Mouse (Mus musculus): Measurements from ENCODE around the gene Cox19. TPM values are rescaled to one million over a fixed set of nuclear protein-coding genes. Genes with fewer than 3 reads are reported as not detected.
A peak's percentile ranks its signal among the peaks of the same experiment; 100 is the strongest.

Cox19 gene
- total RNA-seq, 2 experiments from 2014 or later, result 87.8 to 89.3 TPM

DNA sequence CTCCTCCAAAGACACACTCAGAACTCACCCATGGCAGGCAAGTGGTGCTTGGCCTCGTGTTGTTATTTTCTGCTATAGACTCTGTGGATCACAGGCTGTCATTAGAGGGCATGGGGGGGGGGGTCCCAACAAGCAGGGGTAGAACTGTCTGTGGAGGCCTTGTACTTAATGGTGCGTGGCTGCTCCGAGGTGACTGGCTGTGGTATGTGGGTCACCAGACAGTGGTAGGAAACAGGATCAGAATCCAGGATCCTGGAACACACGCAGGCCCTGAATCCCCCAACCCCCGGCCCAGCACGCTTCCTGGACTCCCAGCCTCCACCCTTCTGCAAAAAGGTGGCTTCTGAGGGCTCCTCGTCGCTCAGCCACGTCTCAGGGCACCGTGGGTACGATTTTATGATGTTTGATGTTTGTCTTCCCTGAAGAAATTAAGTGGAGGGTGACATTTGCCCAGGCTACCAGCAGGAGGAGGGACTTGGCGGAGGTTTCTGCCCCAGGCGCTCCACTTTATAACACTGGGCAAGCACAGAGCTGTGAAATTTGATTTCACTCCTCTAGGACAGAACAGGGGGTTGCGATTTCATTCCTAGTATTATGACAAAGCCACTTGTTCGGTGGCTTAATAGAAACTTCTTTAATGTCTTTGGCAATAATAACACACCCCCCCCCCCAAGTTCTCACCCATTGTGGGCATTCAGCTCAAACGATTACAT lies 17.8 kb downstream of the Cox19 start:
- intact Hi-C loops (cut with DNase I), result no loop called here
- no peak for DNase-seq

DNA sequence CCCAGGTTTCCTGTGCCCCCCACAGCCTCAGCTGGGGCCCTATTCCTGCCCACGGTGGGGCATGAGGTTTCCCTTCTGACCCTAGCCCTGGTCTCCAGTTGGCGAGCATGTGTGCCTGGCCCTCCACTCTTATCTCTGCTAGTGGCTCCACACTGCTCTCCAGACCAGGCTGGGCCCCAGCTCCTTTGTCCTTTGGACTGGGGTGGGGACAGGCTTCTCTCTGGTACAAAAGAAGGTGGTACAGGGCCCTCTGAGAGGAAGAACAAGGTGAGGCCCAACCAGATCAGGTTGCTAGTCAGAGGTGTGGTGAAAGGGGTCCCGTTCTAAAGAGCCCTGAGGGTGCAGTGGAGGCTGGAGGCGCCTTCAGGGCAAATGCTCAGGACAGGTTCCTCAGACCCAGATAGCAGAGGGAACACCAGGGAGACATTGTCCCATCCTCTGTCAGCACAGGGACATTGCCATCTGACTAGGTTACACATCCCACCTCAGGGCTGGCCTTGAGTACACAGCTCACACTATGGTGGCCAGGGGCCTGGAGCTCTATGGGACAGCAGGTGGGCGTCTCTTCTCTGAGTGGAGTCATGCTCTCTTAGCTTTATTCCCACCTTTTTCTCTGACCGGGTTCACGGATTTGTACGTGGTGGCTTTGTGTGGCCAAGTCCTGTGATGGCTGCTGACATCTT lies 18.5 kb downstream of the Cox19 start:
- intact Hi-C loops (cut with DNase I), result no loop called here
- DNase-seq, result no peak

DNA sequence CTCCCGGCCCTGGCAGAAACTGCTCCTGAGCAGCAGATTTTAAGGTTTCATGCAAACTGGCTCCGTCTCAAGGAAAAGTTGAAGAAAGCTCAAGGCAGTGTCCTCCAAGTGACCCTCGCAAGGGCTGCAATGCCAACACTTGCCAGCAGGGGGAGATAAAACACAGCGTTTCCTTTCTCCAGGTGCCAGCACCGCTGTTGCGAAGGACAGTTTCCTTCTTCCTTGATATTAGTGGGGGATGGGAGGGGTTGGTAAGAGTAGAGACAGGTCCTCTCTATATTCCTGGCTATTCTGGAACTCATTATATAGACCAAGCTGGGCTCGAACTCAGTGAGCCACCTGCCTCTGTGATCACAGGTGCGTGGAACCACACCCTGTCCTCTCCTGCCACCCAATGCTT lies 19.5 kb downstream of the Cox19 start:
- intact Hi-C loops (cut with DNase I), result no loop called here
- DNase-seq, result peak; percentile 81

DNA sequence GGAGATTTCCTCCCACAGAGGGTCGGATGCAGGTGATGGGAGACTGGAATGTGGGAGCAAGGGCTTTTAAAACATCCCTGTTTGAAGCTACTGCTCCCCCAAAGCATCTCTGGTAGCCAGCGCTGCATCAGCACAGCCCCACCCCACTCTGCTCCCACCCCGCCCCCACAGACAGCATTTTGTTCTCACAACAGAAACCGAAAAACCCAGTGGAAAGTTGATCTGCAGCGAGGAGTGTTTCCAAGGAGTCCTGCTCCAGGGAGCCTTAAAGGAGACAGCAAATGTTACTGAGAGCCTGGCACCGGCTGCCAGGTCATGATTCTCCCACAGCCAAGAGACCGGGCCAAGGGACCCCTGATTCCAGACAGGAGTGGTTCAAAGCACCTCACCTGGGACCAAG lies 20.5 kb downstream of the Cox19 start:
- no peak for DNase-seq
- intact Hi-C loops (cut with DNase I), result no loop called here

DNA sequence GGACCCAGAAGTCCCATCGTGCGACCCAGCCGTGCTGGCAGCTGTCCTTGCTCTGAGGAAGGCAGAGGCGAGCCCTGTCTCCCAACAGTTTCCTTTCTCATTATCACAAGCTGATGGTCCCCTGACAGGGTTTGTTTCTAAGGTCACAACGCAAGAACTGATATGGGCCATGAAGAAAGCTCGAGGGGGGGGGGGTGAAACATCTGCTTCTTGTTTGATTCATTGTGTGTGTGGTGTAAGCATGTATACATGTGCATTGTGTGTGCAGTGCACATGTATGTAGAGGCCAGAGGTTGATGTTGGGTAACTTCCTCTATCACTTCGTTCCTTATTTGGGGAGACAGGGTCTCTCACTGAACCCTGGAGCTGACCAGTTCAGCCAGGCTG lies 23.6 kb downstream of the Cox19 start:
- intact Hi-C loops (cut with DNase I), result no loop called here
- no peak for DNase-seq

DNA sequence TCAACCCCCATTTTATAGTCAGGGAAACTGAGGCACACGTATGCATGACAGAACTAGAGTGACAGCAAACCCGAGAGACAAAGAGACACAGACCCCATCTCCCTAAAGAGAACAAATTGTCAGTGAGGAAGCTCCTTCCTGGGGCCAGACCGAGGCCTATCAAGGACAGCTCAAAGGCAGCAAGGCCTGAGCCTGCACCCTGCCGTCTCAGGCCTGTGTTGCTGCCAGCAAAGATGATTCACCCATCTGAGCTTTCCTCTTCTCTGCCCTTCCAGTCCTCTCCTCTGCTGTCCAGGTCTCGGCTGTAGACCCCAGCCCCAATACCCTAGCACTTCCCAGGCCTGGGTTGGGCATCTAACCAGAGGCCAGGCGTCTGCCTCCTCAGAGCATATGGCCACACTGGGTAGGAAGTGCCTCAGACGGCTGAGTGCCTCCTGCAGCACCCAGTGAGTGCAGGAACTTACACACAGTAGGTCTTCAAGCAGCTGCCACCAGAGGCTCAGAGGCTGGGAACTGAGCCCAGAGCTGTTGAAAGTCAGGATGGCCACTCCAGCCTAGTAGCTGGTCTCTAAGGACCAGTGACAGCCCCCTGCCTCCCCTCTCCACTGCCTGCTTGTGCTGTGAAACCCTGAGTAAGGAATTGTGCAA lies 24.1 kb downstream of the Cox19 start:
- intact Hi-C loops (cut with DNase I), result no loop called here
- no peak for DNase-seq

DNA sequence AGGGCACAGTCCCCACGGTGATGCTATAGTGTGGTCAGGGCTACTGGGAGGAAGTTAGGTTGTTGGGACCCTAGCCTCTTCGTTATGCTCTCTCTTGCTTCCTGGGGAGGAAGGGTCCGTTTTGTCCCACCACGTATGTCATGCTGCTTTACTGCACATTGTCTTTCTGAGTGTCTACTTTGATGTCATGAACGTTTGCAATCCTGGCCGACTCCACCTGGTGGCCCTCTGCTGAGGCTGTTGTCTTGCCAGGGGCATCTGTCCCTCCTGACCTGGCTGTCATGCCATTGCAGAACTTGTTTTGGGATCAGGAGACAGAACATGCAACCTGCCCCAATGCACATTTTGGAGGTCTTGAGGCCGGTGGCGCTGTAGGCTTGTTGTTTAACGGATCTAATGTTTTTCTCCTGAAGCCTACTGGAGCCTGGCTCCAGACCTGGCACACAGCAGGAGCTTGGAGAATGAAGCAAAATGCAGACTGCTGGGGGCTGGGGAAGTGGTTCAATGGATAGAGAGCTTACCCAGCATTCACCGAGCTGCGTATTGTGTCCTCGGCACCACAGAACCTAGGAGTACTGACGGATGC lies 25.0 kb downstream of the Cox19 start:
- no peak for DNase-seq
- intact Hi-C loops (cut with DNase I), result no loop called here

DNA sequence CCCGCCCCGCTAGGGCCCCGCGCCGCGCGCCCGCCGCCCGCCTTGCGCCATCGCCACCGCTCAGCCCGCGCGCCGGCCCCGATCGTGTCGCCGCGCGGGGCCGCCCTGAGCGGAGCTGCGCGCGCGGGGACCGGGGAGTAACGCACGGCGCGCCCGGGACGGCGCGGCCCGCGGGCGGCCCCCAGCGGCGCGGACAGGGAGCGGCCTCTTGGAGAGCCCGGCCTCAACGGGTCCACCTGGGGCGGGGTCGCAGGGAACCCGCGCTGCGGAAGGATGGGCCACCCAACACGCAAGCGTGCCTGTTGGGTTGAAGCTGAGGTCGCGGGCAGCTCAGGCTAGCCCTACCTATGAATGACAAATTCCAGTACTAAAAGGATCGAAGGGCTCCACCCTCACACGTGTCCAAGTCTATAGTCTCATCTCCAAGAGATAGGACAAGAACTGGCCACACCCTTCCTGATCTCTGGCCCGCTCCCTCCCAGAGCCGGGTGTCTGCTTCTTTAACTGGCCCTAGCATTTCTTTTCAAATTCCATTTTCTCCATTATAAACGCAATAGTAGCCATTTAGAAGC lies 25.7 kb downstream of the Cox19 start, which contains the start of gene Adap1:
Adap1 (minus strand) TSS at position 228 of the 572 bp plus-strand sequence.
- intact Hi-C loops (cut with DNase I), result no loop called here

DNA sequence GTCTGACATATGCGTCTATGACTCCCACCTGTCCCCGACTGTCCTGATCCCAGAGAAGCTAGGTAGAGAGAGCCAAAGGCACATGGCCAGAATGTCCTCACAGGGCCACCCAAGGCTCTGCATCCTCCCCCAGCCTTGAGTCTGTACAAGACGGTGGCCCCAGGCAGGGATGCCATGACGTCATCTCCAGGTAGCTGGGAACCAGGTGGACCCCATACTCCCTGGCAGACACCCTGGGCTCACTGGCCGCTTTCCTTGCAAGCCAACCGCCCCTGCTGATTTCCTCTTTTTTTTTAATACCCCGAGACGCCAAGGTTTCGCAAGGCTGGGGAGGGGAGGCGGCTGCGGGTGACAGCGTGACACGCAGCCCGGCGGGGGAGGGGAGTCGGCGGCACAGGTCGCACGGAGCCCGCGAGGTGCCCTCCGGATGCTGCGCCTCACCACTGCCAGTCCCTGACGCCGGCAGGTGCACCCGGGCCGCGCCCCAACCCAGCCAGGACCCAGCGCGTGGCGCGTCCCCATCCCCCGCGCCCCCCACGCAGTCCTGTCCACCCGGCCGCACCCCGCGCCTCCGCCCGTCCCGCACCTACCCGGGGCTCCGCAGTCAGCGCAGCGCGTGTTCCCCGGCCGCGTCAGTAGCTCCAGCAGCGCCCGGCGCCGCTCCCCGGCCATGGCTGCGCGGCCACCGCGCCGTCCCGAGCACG lies 26.4 kb downstream of the Cox19 start:
- DNase-seq, result no peak
- intact Hi-C loops (cut with DNase I), result no loop called here

More for the DNA sequence above, 25.7 kb downstream of the Cox19 start, which contains the start of gene Adap1:
- peak; percentile 41 for DNase-seq

DNA sequence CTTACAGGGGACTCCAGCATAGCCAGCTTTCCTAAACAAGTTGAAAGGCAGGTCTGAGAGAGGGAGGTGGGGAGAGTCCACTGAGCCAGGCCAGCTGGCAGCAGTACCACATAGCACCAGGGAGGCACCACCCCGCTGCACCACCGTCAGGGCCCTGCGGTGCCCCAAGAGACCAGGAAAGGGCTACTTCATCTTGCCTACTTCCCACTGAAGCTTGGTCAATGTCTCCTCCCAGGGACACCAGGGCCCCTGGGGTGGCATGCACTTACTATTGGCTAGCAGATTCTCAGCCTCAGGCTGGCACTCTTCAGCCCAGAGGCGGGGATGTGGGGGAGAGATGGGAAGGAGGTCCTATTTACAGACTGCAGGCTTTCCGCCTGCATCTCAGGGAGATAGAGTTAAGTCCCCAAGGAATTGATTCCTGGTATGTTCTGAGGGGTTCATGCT lies 27.1 kb downstream of the Cox19 start:
- intact Hi-C loops (cut with DNase I), result no loop called here
- no peak for DNase-seq

DNA sequence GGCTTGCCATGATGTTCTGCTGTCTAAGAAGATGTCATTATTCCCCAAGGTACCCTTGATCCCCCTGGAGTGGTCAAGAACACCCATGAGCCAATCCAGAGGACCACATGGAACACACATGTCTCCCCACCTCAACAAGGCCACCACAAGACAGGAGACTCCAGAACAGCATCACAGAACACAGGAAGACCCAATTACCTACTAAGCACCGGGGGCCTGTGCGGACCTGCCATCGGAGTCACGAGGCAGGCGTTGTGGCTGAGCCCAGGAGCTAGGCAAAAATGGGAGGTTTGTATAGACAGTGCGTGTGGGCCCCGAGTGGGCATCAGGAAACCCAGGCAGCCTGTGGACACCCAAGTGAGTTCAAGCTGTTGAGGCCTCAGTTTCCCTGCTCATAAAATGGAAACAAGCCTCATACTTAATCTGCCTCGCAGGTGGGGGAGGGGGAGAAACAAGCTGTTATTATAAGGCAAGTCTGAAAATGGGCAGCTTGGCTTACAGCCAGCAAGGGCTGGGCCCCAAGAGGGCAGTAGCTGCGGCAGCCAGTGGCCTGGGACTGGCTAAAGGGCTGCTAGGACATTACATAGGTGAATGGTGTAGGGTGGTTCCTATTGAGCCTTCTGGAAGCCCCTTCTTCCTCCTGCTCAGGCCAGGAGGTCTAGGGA lies 27.8 kb downstream of the Cox19 start:
- intact Hi-C loops (cut with DNase I), result no loop called here
- peak; percentile 42 for DNase-seq

DNA sequence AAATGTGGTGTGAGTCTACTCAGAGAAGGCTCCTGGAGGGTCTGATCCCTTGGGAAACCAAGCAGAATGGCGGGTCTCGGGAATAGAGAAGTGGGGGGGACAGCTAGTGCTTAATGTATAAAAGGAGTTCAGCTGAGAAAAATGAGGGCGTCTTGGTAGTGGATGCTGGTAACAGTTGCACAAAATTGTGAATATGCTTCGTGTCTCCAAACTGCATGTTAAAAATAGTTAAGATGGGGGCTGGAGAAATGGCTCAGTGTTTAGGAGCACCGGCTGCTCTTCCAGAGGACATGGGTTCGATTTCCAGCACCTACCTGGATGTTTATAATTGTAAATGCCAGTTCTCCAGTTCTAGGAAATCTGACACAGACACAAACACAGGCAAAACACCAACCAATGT lies 29.9 kb downstream of the Cox19 start:
- DNase-seq, result no peak
- intact Hi-C loops (cut with DNase I), result no loop called here

DNA sequence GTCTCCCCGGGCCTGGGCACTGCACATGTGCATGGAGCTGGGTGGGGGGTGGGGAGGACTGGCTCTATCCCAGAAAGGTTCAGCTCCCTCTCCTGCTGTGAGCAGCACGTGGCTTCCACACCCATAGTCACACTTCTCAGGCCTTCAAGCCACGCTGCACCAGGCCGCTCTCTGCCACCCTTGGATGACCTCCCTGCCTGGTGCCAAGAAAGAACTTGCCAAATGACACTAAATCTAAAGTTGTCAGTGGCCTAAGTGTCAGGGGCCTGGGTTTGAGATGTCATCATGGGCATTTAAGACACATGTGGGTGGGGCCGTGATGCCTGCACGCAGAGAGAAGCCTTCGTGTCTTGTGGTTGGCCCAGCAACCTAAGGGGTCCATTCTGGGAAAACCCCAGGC lies 30.8 kb downstream of the Cox19 start:
- DNase-seq, result no peak
- intact Hi-C loops (cut with DNase I), result no loop called here

DNA sequence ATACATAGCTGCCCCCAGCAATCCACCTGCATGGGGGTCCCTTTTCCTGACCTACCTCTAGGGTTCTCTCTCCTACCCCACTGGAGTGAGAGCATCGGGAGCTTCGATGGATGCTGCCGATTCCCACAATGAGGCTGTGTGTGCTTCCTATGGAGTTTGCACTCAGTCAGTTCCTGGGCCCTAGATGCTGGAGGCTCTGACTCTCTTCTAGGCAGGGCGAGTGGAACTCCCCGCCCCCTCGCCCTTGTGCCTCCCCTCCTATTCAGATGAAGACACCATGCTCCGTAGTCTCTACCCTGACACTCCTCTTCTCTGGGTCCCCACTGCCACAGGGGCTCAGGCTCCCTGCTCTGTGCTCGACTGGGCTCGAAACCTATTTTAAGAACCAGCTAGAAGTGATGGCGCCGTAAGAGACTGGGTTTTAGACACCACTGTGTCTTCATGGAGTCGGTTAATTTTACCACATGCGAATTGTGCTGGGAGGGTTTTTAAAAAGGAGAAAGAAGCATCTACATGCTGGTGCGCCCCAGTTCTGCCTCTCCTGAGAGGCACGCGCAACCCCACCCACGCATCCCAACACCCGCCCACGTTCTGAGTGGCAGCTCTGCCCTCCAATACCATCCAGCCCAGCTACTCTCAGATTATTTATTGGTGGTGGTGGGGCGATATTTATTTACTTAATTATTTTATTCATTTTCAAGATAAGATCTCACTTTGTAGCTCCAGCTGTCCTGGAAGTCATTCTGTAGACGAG lies 33.3 kb downstream of the Cox19 start:
- no peak for DNase-seq
- intact Hi-C loops (cut with DNase I), result no loop called here

DNA sequence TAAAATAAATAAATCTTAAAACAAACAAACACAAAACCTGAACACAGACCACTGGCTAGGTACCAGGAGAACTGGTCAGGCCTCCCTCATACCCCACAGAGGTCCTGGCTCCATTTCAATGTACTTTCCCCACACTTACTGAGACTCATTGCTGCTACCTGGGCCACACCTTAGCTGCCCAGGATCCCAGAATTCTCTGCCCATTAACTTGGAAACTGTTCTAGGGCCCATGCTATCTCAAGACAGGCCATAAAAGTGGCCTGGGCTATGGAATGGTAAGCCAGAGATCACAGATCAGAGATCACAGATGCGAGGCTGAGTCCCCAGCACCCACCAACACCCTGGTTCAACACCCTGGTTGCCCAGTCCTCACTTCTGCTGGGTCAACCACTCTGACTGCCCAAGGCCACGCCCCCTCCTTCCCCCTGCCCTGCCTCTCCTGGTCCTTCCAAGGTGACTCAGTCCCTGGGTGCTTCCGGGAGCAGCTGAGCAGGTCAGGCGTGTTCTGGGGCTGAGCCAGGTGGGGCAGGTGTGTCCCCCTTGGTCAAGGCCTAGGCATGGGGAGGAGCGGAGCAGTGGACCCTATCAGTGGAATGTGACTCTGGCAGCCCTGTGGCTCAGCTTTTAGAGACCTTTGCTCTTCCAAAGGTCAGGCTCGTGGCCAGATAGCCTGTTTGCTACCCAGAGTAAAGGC lies 34.1 kb downstream of the Cox19 start:
- DNase-seq, result no peak
- intact Hi-C loops (cut with DNase I), result no loop called here

DNA sequence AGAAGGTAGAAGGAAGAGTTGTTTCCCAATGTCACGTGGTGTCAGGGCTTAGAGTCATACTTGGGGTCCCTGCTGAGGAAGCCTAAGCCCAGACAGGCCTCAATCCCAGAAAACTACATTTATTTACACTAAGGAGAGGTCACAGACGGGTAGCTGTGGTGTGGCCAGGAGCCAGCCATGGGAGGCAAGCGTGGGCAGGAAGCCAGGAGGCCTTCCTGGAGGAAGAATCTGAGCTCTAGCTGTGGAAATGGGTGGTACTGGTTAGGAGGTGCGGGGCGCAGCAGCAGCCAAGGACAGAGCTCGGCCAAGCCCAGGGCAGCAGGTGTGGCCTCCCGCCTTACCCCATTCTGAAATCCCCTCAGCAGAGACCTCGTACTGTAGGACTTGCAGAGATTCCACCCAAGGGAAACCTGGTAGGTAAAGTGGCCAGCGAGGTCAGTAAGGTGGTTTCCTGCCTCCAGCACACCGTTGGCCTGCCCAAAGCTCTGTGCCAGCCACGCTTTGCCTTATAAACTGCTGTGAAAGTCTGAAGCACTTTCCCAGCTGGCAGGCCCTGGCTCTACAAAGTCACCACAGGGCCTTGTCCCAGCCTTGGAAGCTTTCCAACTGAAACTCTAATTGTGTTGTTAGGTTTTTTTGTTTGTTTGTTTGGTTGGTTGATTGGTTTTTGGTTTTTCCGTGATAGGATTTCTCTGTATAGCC lies 36.1 kb downstream of the Cox19 start:
- no peak for DNase-seq
- intact Hi-C loops (cut with DNase I), result no loop called here

DNA sequence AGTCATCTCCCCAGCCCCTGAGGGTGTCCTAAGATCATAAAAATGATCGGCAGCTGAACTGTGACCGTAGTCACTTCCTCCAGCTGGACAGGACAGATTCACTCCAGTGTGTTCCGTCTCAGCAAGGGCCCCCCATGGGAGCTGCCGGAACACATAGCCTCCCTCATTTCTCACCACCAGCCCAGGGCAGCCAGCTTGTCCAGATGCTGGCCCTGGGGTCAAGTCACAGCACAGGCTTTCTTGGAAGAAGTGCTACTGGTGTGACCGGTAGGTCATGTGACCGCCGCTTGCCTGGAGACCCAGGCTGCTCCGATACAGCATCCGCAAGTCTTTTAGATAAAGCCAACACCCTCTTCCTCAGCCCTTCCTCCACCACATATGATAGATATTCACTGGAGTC lies 37.7 kb downstream of the Cox19 start:
- intact Hi-C loops (cut with DNase I), result no loop called here
- DNase-seq, result no peak

DNA sequence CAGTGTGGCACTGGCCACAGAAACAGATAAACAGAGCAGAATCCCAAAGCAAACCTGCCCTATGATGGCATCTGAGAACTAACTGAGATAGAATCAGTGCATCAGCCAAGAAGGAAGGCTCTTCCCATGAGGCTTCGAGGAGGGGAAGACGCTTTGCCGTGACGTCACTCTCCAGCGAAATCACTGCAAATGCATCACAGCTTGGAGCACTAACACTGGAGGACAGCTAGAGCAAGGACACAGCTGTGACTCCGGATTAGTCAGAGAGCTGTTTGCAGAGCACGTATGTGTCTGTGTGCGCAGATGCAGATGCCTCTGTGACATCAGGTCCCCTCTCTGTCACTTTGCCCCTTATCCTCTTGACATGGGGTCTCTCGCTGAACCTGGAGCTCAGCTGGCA lies 39.4 kb downstream of the Cox19 start:
- DNase-seq, result no peak
- intact Hi-C loops (cut with DNase I), result no loop called here

Measured in left cerebral cortex, postnatal 4 days (tissue).